Mouse (Mus musculus) intestine, embryonic 15.5 days (tissue): ENCODE data around the gene Txndc11. TPM values are rescaled to one million over a fixed set of nuclear protein-coding genes. Genes with fewer than 3 reads are reported as not detected.
"Not testable (repeated sequence)": the region's sequence is repeated elsewhere in the genome, so short reads cannot be mapped to it uniquely, and the experiment has no call there.

Experiments used
- ATAC-seq: fragments of 200-750 bp; cut with Nextera tagmentation; 2 replicates; pipeline ENCODE4 v1.8.0; 2017; ENCODE audit warnings: moderate TSS enrichment, moderate library complexity
- H3K27ac ChIP-seq: fragments of 300-500 bp; sonication (generic); 2 replicates; pipeline ENCODE4 v1.5.1; 2015; ENCODE audit warnings: mild to moderate bottlenecking, inconsistent platforms
- H3K27me3 ChIP-seq: fragments of 300-500 bp; sonication (generic); replicated peaks from 2 replicates; pipeline ENCODE4 v1.6.1; 2015; ENCODE audit warnings: inconsistent platforms
- H3K36me3 ChIP-seq: fragments of 300-500 bp; sonication (generic); 2 replicates; pipeline ENCODE4 v1.6.1; 2015; ENCODE audit warnings: inconsistent platforms
- H3K4me1 ChIP-seq: fragments of 300-500 bp; sonication (generic); replicated peaks from 2 replicates; pipeline ENCODE4 v1.6.1; 2015; ENCODE audit warnings: inconsistent platforms
- H3K4me2 ChIP-seq: fragments of 300-500 bp; sonication (generic); replicated peaks from 2 replicates; pipeline ENCODE4 v1.6.1; 2015; ENCODE audit warnings: mild to moderate bottlenecking, inconsistent platforms
- H3K4me3 ChIP-seq: fragments of 300-500 bp; sonication (generic); replicated peaks from 2 replicates; pipeline ENCODE4 v1.5.1; 2015; ENCODE audit warnings: inconsistent platforms
- H3K9ac ChIP-seq: fragments of 300-500 bp; sonication (generic); 2 replicates; pipeline ENCODE4 v1.6.1; 2015; ENCODE audit warnings: inconsistent platforms
- H3K9me3 ChIP-seq: fragments of 300-500 bp; sonication (generic); 2 replicates; pipeline ENCODE4 v1.6.1; 2016; ENCODE audit warnings: inconsistent platforms
- WGBS: fragments of 180-500 bp; shearing (Covaris S2); methylation state at CpG from one replicate; pipeline ENCODE4 v1.1.7; 2015; 5-methylcytosine and 5-hydroxymethylcytosine counted together
- polyA plus RNA-seq: library from polyadenylated mRNA; unstranded; fragments of >200 nt; fragmentation: Nextera tagmentation; extraction: Ambion mirVana; gene quantifications from 2 replicates; pipeline ENCODE4 v1.2.1, GENCODE M21; 2015

Gene Txndc11
- polyA plus RNA-seq, 1 experiment from 2014 or later, result 37.8 TPM

DNA sequence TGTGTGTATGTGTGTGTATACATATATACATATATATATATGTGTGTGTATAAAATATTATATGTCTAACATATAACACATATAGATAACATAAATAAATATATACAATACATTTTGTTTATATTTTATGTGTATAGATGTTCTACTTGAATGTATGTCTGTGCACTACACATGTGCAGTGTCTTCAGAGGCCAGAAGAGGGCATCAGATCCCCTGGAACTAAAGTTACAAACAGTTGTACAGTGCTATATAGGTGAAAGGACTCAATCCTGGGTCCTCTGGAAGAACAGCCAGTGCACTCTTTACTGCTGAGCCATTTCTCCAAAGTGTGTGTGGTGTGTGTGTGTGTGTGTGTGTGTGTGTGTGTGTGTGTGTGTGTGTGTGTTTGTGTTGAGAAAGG is 20.1 kb upstream of the Txndc11 start:
- Histone ChIP-seq H3K27me3 (no peaks in the 10 kb centered on the region), H3K9me3 (no peaks in the 10 kb centered on the region), H3K36me3 (peaks cover 33% of the 10 kb centered on the region), H3K27ac (no peak overlapping the region), H3K4me1 (no peaks in the 10 kb centered on the region), H3K4me3 (no peak overlapping the region), H3K4me2 (no peak overlapping the region), H3K9ac (no peak overlapping the region)
- ATAC-seq, result no peak

- H3K9me3 ChIP-seq, H3K27ac ChIP-seq, H3K4me3 ChIP-seq, H3K27me3 ChIP-seq, H3K4me1 ChIP-seq, H3K9ac ChIP-seq, ATAC-seq, H3K4me2 ChIP-seq: not testable (repeated sequence)
- WGBS, result 16% methylated on average over 56 of the region's 56 CpGs
- peaks cover 33% of the 10 kb centered on the region for H3K36me3 ChIP-seq
Observed at GRCm38 (mm10) chr16:11143706-11144483, 9.4 kb upstream of the Txndc11 start.

DNA sequence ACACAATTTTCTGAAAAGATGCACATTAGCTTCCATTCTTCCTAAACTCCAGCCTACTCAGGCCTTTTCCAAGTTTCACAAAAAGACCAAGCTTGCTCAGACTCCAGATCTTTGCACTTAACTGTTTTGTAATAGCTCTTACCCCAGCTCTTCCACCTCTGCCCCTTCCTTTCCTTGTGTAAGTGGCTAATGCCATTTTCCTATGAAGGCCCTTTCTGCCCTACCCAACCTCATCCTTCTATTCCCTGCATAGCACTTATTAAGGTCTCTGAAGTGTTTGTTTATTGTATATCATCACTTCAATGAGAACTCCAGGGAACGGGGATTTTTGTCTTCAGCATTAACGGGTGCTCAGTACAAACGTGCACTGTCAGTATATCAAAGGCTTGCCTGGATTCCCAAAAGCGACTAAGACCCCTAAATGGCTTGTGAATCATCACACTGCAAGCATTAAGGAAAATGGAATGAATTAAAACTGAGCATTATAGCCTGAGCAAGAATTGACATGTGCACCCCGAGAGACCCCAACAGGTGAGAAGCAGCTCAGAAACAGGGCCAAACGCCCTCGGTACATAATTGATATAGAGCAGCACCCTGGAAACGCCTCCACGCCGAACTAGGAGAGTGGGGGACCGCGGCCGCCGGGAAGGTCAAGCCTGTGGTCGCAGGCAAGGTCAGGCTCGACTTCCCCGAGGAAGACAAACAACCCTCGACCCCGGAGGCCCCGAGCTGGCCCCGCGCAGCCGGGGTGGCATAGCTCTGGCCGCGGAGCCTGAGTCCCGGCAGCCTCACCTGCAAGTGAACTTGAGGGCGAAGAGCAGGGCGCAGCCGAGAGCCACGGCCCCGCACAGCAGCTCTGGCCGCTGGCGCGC is 738 bp downstream of the Txndc11 start:
- no peak for ATAC-seq

DNA sequence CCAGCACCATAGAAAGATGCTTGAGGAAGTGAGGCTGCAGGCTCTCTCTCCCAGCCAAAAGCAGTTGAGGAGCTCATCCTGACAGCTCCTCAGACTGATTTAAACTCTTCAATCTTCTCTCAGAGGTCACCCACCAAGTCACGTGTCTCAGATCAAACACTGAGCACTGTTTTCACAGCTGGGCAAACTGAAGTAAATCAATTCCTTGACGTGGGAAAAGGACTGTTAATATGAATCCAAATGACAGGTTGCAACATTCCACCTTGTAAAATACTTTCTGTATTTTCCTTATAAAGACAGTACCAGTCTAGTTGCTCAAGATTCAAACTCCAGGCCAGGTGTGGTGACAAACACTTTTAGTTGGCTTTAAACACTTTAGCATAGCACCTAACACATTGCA is 1.6 kb downstream of the Txndc11 start:
- H3K36me3 ChIP-seq, result peaks cover 12% of the 10 kb centered on the region; the same call in 1 of the 2 replicates
- 13% methylated on average over 2 of the region's 2 CpGs for WGBS
- peaks cover 11% of the 10 kb centered on the region for H3K4me1 ChIP-seq
- ATAC-seq, result no peak
- H3K9ac ChIP-seq, result peak overlapping the region; percentile 98; the same call in 1 of the 2 replicates
- no peaks in the 10 kb centered on the region for H3K27me3 ChIP-seq
- no peaks in the 10 kb centered on the region for H3K9me3 ChIP-seq
- peak overlapping the region; percentile 72 for H3K4me2 ChIP-seq
- H3K27ac ChIP-seq, result no peak overlapping the region
- peak overlapping the region; percentile 97 for H3K4me3 ChIP-seq

More for the DNA sequence above, 738 bp downstream of the Txndc11 start:
- WGBS, result under 1% methylated on average over 34 of the region's 34 CpGs
- H3K9ac ChIP-seq, result peak overlapping the region; percentile 98
- no peaks in the 10 kb centered on the region for H3K27me3 ChIP-seq
- H3K4me3 ChIP-seq, result peak overlapping the region; percentile 97
- peak overlapping the region; percentile 72 for H3K4me2 ChIP-seq
- peaks cover 11% of the 10 kb centered on the region for H3K4me1 ChIP-seq
- H3K36me3 ChIP-seq, result peaks cover 12% of the 10 kb centered on the region; the same call in 1 of the 2 replicates
- no peaks in the 10 kb centered on the region for H3K9me3 ChIP-seq
- peak overlapping the region; percentile 89 for H3K27ac ChIP-seq

- Histone ChIP-seq H3K4me1 (peaks cover 9% of the 10 kb centered on the region), H3K9me3 (no peaks in the 10 kb centered on the region), H3K9ac (no peak overlapping the region), H3K27ac (no peak overlapping the region), H3K27me3 (no peaks in the 10 kb centered on the region), H3K4me2 (no peak overlapping the region), H3K36me3 (peaks cover 5% of the 10 kb centered on the region; the same call in 1 of the 2 replicates), H3K4me3 (no peak overlapping the region)
- WGBS, result 93% methylated on average over 11 of the region's 11 CpGs
- ATAC-seq, result no peak
Observed at GRCm38 (mm10) chr16:11128301-11128700, 6.1 kb downstream of the Txndc11 start.

- no peak for ATAC-seq
- H3K4me1 ChIP-seq, result no peaks in the 10 kb centered on the region
- no peak overlapping the region for H3K4me3 ChIP-seq
- no peak overlapping the region for H3K4me2 ChIP-seq
- 94% methylated on average over 2 of the region's 2 CpGs for WGBS
- H3K9ac ChIP-seq, result no peak overlapping the region
- H3K36me3 ChIP-seq, result peaks cover 5% of the 10 kb centered on the region; the same call in 1 of the 2 replicates
- H3K27me3 ChIP-seq, result no peaks in the 10 kb centered on the region
- H3K27ac ChIP-seq, result no peak overlapping the region
- H3K9me3 ChIP-seq, result no peaks in the 10 kb centered on the region
Observed at GRCm38 (mm10) chr16:11125371-11125770, 9.1 kb downstream of the Txndc11 start.

- H3K27me3 ChIP-seq, result no peaks in the 10 kb centered on the region
- 89% methylated on average over 1 of the region's 1 CpGs for WGBS
- no peak overlapping the region for H3K4me2 ChIP-seq
- ATAC-seq, result no peak
- H3K9ac ChIP-seq, result no peak overlapping the region
- H3K4me3 ChIP-seq, result no peak overlapping the region
- no peaks in the 10 kb centered on the region for H3K9me3 ChIP-seq
- H3K4me1 ChIP-seq, result no peaks in the 10 kb centered on the region
- H3K27ac ChIP-seq, result no peak overlapping the region
- peaks cover 9% of the 10 kb centered on the region; the same call in 1 of the 2 replicates for H3K36me3 ChIP-seq
Observed at GRCm38 (mm10) chr16:11124110-11124509, 10.3 kb downstream of the Txndc11 start.

DNA sequence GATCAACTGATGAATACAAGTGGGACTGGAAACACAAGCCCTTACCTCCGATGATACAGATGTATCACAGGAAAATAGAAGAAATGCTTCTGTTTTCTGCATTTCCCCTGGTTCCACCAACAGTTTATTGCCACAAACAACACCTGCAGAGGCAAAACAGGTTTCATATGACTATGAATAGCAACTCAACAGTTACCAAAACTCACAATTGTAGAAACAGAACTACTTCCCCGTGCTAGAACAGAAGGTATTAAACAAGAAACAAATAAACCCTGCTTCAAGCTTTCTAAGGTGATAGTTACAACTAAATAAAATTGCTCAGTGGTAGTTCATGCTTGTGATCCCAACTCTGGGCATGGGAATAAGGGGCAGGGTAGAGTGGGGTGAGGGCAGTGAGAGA is 11.8 kb downstream of the Txndc11 start:
- Histone ChIP-seq H3K9ac (no peak overlapping the region), H3K36me3 (peaks cover 10% of the 10 kb centered on the region), H3K27ac (no peak overlapping the region), H3K4me2 (no peak overlapping the region), H3K4me1 (no peaks in the 10 kb centered on the region), H3K9me3 (no peaks in the 10 kb centered on the region), H3K4me3 (no peak overlapping the region), H3K27me3 (no peaks in the 10 kb centered on the region)
- 94% methylated on average over 2 of the region's 2 CpGs for WGBS
- ATAC-seq, result no peak

- H3K4me1 ChIP-seq, result no peaks in the 10 kb centered on the region
- no peaks in the 10 kb centered on the region for H3K36me3 ChIP-seq
- no peak for ATAC-seq
- no peak overlapping the region for H3K4me2 ChIP-seq
- no peak overlapping the region for H3K4me3 ChIP-seq
- H3K27me3 ChIP-seq, result no peaks in the 10 kb centered on the region
- no peaks in the 10 kb centered on the region for H3K9me3 ChIP-seq
- 61% methylated on average over 4 of the region's 4 CpGs for WGBS
- no peak overlapping the region for H3K27ac ChIP-seq
- no peak overlapping the region for H3K9ac ChIP-seq
Observed at GRCm38 (mm10) chr16:11109198-11109740, 25.2 kb downstream of the Txndc11 start.

GRCm38 (mm10) chr16:11104905-11105304 is 29.5 kb downstream of the Txndc11 start:
- Histone ChIP-seq H3K4me3 (no peak overlapping the region), H3K4me1 (no peaks in the 10 kb centered on the region), H3K9me3 (no peaks in the 10 kb centered on the region), H3K36me3 (0 out of 2 replicates have a peak, but pooled peaks cover 3% of the 10 kb centered on the region), H3K9ac (no peak overlapping the region), H3K27ac (no peak overlapping the region), H3K4me2 (no peak overlapping the region), H3K27me3 (no peaks in the 10 kb centered on the region)
- no peak for ATAC-seq
- 89% methylated on average over 1 of the region's 1 CpGs for WGBS

- H3K9me3 ChIP-seq, result no peaks in the 10 kb centered on the region
- peaks cover 5% of the 10 kb centered on the region; the same call in 1 of the 2 replicates for H3K36me3 ChIP-seq
- no peak overlapping the region for H3K4me3 ChIP-seq
- no peak overlapping the region for H3K4me2 ChIP-seq
- no peak for ATAC-seq
- no peaks in the 10 kb centered on the region for H3K27me3 ChIP-seq
- H3K4me1 ChIP-seq, result no peaks in the 10 kb centered on the region
- no peak overlapping the region for H3K27ac ChIP-seq
- WGBS, result 91% methylated on average over 3 of the region's 3 CpGs
- H3K9ac ChIP-seq, result no peak overlapping the region
Observed at GRCm38 (mm10) chr16:11097301-11097700, 37.1 kb downstream of the Txndc11 start.

GRCm38 (mm10) chr16:11093717-11094386 is 40.6 kb downstream of the Txndc11 start:
- Histone ChIP-seq H3K27ac (no peak overlapping the region), H3K4me3 (no peak overlapping the region), H3K4me1 (no peaks in the 10 kb centered on the region), H3K9me3 (no peaks in the 10 kb centered on the region), H3K4me2 (no peak overlapping the region), H3K36me3 (peaks cover 7% of the 10 kb centered on the region), H3K27me3 (no peaks in the 10 kb centered on the region), H3K9ac (no peak overlapping the region)
- WGBS, result 88% methylated on average over 13 of the region's 13 CpGs
- no peak for ATAC-seq
